Mouse (Mus musculus) fibroblast of lung, adult 2 months (primary cell): ENCODE results near the gene Mcm8.

ENCODE experiments used
- DNase-seq: peaks from one replicate; pipeline ENCODE4 v3.0.0-alpha.2; 2011; ENCODE audit warnings: low read depth

Gene Mcm8

GRCm38 (mm10) chr2:132873657-132874326 is 57.9 kb downstream of the Mcm8 start:
- no peak for DNase-seq

- DNase-seq: no peak
These were observed 61.0 kb downstream of the Mcm8 start for GRCm38 (mm10) chr2:132876991-132877390.

- no peak for DNase-seq
These were observed 63.5 kb downstream of the Mcm8 start for GRCm38 (mm10) chr2:132879261-132880044.

- DNase-seq: no peak
These were observed 65.1 kb downstream of the Mcm8 start, which contains the start of gene Lrrn4 for GRCm38 (mm10) chr2:132880844-132881645. Lrrn4 (minus strand) TSS chr2:132880891.

GRCm38 (mm10) chr2:132884303-132884967 is 68.5 kb downstream of the Mcm8 start:
- DNase-seq: no peak

GRCm38 (mm10) chr2:132885312-132885711 is 69.4 kb downstream of the Mcm8 start:
- DNase-seq: no peak
